Mouse (Mus musculus): ENCODE data around the gene Itsn1.

- TF ChIP-seq CTCF (IDR thresholded peaks at IDR 0.05; ENCODE audit: insufficient read depth, low read depth, low read length) (no peak), POLR2A (IDR thresholded peaks at IDR 0.05; ENCODE audit: insufficient read depth, low read depth, low read length) (no peak)
Measured at GRCm38 (mm10) chr16:91743055-91743454, 14.0 kb downstream of the Itsn1 start.
